Mouse (Mus musculus) intestine, embryonic 14.5 days (tissue): ENCODE measurements around the gene AC109138.7. TPM values are rescaled to one million over a fixed set of nuclear protein-coding genes. Genes with fewer than 3 reads are reported as not detected.

Experiments used
- ATAC-seq: fragments of 200-750 bp; cut with Nextera tagmentation; replicated peaks from 2 replicates; pipeline ENCODE4 v1.8.0; 2017; ENCODE audit warnings: low read depth, moderate number of reproducible peaks, moderate TSS enrichment, moderate library complexity; ENCODE audit not compliant: low FRiP score, low TSS enrichment
- DNase-seq: peaks from one replicate; pipeline ENCODE4 v3.0.0-alpha.2; 2018; ENCODE audit warnings: low spot score
- H3K27ac ChIP-seq: fragments of 300-500 bp; sonication (generic); 2 replicates; pipeline ENCODE4 v1.5.1; 2014; ENCODE audit warnings: low read depth, mild to moderate bottlenecking, control low read depth
- H3K27me3 ChIP-seq: fragments of 300-500 bp; sonication (generic); replicated peaks from 2 replicates; pipeline ENCODE4 v1.6.1; 2014; ENCODE audit warnings: low read length, control low read depth; ENCODE audit not compliant: control insufficient read depth, insufficient read depth
- H3K36me3 ChIP-seq: fragments of 300-500 bp; sonication (generic); 2 replicates; pipeline ENCODE4 v1.6.1; 2014; ENCODE audit warnings: low read length, control low read depth; ENCODE audit not compliant: control insufficient read depth, insufficient read depth
- H3K4me1 ChIP-seq: fragments of 300-500 bp; sonication (generic); replicated peaks from 2 replicates; pipeline ENCODE4 v1.6.1; 2014; ENCODE audit warnings: low read length, control low read depth, mixed read lengths; ENCODE audit not compliant: control insufficient read depth, insufficient read depth
- H3K4me2 ChIP-seq: fragments of 300-500 bp; sonication (generic); 2 replicates; pipeline ENCODE4 v1.6.1; 2014; ENCODE audit warnings: low read length
- H3K4me3 ChIP-seq: fragments of 300-500 bp; sonication (generic); 2 replicates; pipeline ENCODE4 v1.5.1; 2014; ENCODE audit warnings: low read depth, low read length, control low read depth, mixed read lengths
- H3K9ac ChIP-seq: fragments of 300-500 bp; sonication (generic); 2 replicates; pipeline ENCODE4 v1.6.1; 2014; ENCODE audit warnings: mild to moderate bottlenecking, low read length
- H3K9me3 ChIP-seq: fragments of 300-500 bp; sonication (generic); 2 replicates; pipeline ENCODE4 v1.6.1; 2016; ENCODE audit warnings: low read length, control low read depth; ENCODE audit not compliant: control insufficient read depth
- WGBS: fragments of 180-500 bp; shearing (Covaris S2); extraction: QIAGEN DNeasy Blood & Tissue Kit; methylation state at CpG from one replicate; pipeline ENCODE4 v1.1.7; 2014; 5-methylcytosine and 5-hydroxymethylcytosine counted together
- polyA plus RNA-seq: library from polyadenylated mRNA; unstranded; fragments of >200 nt; fragmentation: Nextera tagmentation; extraction: Ambion mirVana; gene quantifications from 2 replicates; pipeline ENCODE4 v1.2.1, GENCODE M21; 2014

The AC109138.7 gene
- polyA plus RNA-seq, 1 experiment from 2014 or later = not detected

DNA sequence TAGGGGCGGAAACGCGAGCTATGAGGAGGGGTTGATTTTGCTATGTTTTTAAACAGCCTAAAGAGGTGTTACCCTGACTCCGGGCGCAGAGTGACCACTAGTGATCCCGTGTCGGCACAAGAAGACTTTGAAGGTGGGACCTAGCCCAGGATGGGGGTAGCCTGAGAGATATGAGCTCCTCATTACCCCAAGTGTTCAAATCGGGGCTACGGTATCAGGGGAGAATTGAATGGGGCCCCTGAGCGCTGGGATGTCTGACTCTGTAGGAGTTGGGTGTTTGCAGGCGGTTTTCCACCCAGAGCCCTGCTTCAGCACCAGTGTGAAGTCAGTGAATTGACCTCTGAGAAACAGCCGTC is 43.7 kb downstream of the AC109138.7 start:
- ATAC-seq = no peak; the same call in 1 of the 2 replicates
- WGBS = 19% methylated on average over 12 of the region's 12 CpGs
- Histone ChIP-seq H3K4me1 (peaks cover 7% of the 10 kb centered on the region; the same call in 1 of the 2 replicates), H3K27ac (no peak overlapping the region), H3K4me2 (peak overlapping the region; percentile 96), H3K9me3 (peaks cover 4% of the 10 kb centered on the region; the same call in 1 of the 2 replicates), H3K4me3 (peak overlapping the region; percentile 53), H3K9ac (peak overlapping the region; percentile 49), H3K36me3 (no peaks in the 10 kb centered on the region), H3K27me3 (no peaks in the 10 kb centered on the region)
- DNase-seq = no peak

GRCm38 (mm10) chr19:4261038-4261698 is 47.0 kb downstream of the AC109138.7 start:
- ATAC-seq (no peak), DNase-seq (no peak)
- H3K9me3 ChIP-seq = no peaks in the 10 kb centered on the region
- H3K9ac ChIP-seq = no peak overlapping the region
- H3K27me3 ChIP-seq = no peaks in the 10 kb centered on the region
- H3K27ac ChIP-seq = no peak overlapping the region
- no peak overlapping the region for H3K4me3 ChIP-seq
- peaks cover 7% of the 10 kb centered on the region; the same call in 1 of the 2 replicates for H3K4me1 ChIP-seq
- no peaks in the 10 kb centered on the region for H3K36me3 ChIP-seq
- no peak overlapping the region for H3K4me2 ChIP-seq
- WGBS = 47% methylated on average over 8 of the region's 8 CpGs

DNA sequence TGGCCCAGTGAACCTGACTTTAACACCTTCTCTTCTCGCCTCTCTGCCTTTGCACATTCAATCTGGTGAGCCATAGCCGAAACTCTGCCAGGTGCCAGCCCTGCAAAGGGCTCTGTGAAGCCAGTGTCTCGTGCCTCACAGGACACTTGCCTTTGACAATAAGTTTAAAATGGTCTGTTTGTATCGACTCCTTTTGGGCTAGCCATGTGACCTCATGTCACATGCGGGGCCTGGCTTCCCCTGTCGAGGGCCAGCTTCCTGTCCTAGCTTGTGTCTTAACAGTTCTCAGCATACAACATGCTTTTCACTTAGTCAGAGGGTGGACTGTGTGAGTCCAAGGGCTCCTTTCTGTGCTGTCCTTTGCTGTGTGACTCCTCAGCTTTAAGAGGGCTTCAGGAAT is 48.6 kb downstream of the AC109138.7 start:
- Histone ChIP-seq H3K4me3 (no peak overlapping the region), H3K36me3 (no peaks in the 10 kb centered on the region), H3K9ac (no peak overlapping the region), H3K4me1 (peaks cover 5% of the 10 kb centered on the region; the same call in 1 of the 2 replicates), H3K4me2 (no peak overlapping the region), H3K27me3 (no peaks in the 10 kb centered on the region), H3K9me3 (no peaks in the 10 kb centered on the region), H3K27ac (no peak overlapping the region)
- DNase-seq (no peak), ATAC-seq (no peak)
- 72% methylated on average over 6 of the region's 6 CpGs for WGBS

DNA sequence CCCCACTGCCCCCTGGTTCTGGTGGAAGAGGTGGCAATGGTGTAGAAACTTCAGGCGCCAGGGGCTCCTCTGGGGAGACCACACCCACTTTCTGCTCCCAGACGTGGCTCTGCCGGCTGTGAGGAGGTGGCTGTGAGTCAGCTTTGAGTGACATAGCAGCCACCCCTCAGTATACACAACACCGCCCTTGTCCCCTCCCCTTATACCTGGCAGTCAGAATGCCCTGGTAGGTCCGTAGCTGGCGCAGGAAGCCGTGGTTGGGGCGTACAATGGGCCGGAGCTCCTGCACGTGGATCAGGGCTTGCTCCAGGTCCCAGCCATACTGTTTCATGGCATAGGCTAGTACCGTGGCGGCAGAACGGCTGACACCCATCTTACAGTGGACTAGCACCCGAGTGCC is 49.5 kb downstream of the AC109138.7 start:
- Histone ChIP-seq H3K9ac (no peak overlapping the region), H3K27ac (no peak overlapping the region), H3K27me3 (no peaks in the 10 kb centered on the region), H3K4me1 (no peaks in the 10 kb centered on the region), H3K9me3 (no peaks in the 10 kb centered on the region), H3K4me3 (no peak overlapping the region), H3K36me3 (no peaks in the 10 kb centered on the region), H3K4me2 (no peak overlapping the region)
- DNase-seq (no peak), ATAC-seq (peak; percentile 25; the same call in 1 of the 2 replicates)
- WGBS = 62% methylated on average over 14 of the region's 14 CpGs

DNA sequence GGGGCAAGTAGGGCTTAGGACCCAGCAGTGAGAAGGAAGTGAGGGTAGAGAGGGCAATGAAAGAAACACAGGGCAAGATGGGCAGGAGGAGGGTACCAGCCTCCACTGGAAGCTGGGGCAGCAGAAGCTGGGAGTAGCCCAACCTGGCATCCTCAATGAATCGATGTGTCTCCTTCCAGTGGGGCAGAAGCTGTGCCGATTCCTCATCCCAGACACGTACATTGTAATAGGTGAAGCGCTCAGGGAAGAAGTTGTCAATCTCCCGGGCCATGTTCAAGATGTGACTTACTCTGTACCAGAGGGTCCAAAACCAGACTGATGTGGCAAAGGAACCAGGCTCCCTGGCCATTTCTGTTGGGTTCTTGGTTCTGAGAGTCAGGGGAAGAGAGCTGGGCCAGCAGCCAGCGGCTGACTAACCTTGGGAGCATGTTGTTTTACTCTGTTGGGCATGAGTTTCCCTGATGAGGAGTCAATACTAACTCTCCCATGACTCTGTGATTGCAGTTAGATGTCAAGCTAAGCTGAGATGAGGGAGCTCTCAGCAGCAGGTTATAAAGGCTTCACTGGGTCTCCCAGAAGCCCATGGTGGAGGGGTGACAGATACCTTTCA is 50.1 kb downstream of the AC109138.7 start:
- no peak overlapping the region for H3K27ac ChIP-seq
- no peaks in the 10 kb centered on the region for H3K27me3 ChIP-seq
- H3K9ac ChIP-seq = no peak overlapping the region
- H3K4me1 ChIP-seq = no peaks in the 10 kb centered on the region
- ATAC-seq = no peak
- 88% methylated on average over 6 of the region's 6 CpGs for WGBS
- H3K9me3 ChIP-seq = no peaks in the 10 kb centered on the region
- H3K4me3 ChIP-seq = no peak overlapping the region
- no peaks in the 10 kb centered on the region for H3K36me3 ChIP-seq
- DNase-seq = no peak
- no peak overlapping the region for H3K4me2 ChIP-seq

DNA sequence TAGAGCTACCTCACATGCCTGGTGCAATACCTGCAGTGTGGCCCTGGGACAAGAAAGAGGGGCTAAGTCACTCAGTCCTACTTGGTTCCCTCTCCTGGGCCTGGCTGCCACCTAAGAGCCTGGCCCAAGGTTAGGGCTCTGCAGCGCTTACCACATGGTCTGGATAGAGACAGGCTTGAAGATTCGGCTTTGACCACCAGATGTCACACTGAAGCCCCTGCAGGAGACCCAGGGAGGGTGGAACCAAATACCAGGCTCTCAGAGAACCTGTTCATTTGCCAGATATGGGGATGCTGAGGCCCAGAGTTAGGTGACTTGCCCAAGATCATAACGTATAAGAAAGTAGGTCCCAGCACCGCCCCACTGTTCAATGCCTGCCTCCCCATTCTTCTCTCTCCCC is 51.8 kb downstream of the AC109138.7 start:
- no peak overlapping the region for H3K4me3 ChIP-seq
- ATAC-seq = no peak
- H3K27ac ChIP-seq = no peak overlapping the region
- H3K4me2 ChIP-seq = no peak overlapping the region
- no peaks in the 10 kb centered on the region for H3K9me3 ChIP-seq
- DNase-seq = no peak
- no peaks in the 10 kb centered on the region; the same call in 1 of the 2 replicates for H3K27me3 ChIP-seq
- H3K4me1 ChIP-seq = no peaks in the 10 kb centered on the region
- 71% methylated on average over 4 of the region's 4 CpGs for WGBS
- H3K9ac ChIP-seq = no peak overlapping the region
- no peaks in the 10 kb centered on the region for H3K36me3 ChIP-seq

- H3K9me3 ChIP-seq = no peaks in the 10 kb centered on the region
- H3K27ac ChIP-seq = no peak within 1 kb of the TSS
- DNase-seq = peak; percentile 80
- H3K4me3 ChIP-seq = peak within 1 kb of the TSS; percentile 44
- H3K4me1 ChIP-seq = no peaks in the 10 kb centered on the region
- no peaks in the 10 kb centered on the region; the same call in 1 of the 2 replicates for H3K36me3 ChIP-seq
- peak within 1 kb of the TSS; percentile 49 for H3K9ac ChIP-seq
- peak; percentile 91 for ATAC-seq
- H3K27me3 ChIP-seq = no peaks in the 10 kb centered on the region; the same call in 1 of the 2 replicates
- peak within 1 kb of the TSS; percentile 66 for H3K4me2 ChIP-seq
- WGBS = 8% methylated on average over 46 of the region's 46 CpGs
These were observed 54.6 kb downstream of the AC109138.7 start, which contains the start of gene Ssh3 for GRCm38 (mm10) chr19:4268566-4269361. TSS of gene Ssh3 (minus strand) at chr19:4269180.

- ATAC-seq = no peak
These were observed 56.0 kb downstream of the AC109138.7 start for GRCm38 (mm10) chr19:4270187-4270586.

More at GRCm38 (mm10) chr19:4270187-4270586, 56.0 kb downstream of the AC109138.7 start:
- Histone ChIP-seq H3K9me3 (no peaks in the 10 kb centered on the region), H3K4me3 (no peak overlapping the region), H3K4me2 (no peak overlapping the region), H3K27ac (no peak overlapping the region), H3K27me3 (no peaks in the 10 kb centered on the region; the same call in 1 of the 2 replicates), H3K4me1 (no peaks in the 10 kb centered on the region), H3K36me3 (no peaks in the 10 kb centered on the region; the same call in 1 of the 2 replicates), H3K9ac (no peak overlapping the region)
- WGBS = 63% methylated on average over 6 of the region's 6 CpGs
- DNase-seq = no peak
